Mouse (Mus musculus): ENCODE measurements at regions not wholly inside any gene's neighbourhood (a gene's known extent, or its start where the extent isn't known, plus 50 kb on each side); places are given as distances from the start of the nearest gene placed in this dataset.

- peak; percentile 74 for DNase-seq
Measured at GRCm38 (mm10) chr15:5510056-5510455, 266.1 kb upstream of the Ptger4 start.

DNA sequence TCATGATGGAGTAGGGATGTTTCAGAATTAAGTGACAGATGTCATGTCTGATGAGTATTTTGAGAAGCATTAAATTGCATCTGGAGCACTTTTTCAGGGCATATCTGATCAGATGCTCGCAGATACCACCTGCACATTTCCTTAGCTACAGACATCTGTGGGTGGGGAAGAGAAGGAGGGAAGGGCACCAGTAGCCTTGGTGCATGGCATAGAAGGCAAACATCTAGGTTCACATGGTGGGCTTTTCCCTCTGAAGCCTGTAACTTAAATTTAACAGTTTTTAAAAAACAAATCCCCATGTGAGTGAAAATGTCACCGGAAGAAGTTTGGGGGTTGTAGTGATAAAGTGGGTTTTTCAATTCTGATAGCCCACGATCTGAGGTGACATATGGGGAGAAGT lies 267.1 kb upstream of the Ptger4 start:
- DNase-seq: peak; percentile 65

DNA sequence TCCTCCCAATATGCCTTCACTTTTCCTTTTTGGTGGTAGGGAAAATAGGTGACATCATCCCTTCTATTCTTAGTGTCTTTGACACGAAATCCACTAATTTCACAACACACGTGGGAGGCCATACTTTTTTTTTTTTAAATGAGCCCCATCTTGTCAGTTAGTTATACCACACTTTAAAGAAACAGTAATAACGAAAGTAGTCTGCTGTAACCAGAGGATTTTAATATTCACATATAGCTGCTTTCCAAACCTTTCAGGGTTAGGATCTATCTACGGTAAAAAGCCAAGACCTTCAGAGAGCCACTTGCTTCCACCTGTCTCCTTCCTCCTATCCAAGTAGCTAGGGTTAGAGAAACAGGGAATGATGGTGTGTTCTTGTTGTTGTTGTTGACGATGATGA lies 268.6 kb upstream of the Ptger4 start:
- no peak for DNase-seq

- DNase-seq: peak; percentile 63
Measured at GRCm38 (mm10) chr15:5513146-5513545, 269.2 kb upstream of the Ptger4 start.

DNA sequence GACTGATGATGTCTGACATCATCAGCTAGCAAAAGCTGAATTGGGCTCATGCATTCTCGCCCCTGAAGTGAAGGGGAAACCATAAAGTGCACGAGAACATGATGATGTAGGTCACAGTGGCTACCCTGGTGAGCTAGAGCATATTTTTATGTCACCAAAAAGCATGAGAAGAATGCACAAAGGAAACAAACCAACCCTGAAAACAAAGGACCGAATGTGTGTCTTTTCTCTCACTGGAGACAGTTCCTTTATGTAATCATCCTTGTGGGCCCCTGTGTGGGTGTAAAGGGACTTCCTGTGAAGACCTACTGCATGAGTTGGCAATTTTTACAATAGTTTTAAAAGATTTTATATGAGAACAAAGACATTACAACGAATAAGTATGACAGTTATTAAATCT lies 270.2 kb upstream of the Ptger4 start:
- DNase-seq: peak; percentile 75

DNA sequence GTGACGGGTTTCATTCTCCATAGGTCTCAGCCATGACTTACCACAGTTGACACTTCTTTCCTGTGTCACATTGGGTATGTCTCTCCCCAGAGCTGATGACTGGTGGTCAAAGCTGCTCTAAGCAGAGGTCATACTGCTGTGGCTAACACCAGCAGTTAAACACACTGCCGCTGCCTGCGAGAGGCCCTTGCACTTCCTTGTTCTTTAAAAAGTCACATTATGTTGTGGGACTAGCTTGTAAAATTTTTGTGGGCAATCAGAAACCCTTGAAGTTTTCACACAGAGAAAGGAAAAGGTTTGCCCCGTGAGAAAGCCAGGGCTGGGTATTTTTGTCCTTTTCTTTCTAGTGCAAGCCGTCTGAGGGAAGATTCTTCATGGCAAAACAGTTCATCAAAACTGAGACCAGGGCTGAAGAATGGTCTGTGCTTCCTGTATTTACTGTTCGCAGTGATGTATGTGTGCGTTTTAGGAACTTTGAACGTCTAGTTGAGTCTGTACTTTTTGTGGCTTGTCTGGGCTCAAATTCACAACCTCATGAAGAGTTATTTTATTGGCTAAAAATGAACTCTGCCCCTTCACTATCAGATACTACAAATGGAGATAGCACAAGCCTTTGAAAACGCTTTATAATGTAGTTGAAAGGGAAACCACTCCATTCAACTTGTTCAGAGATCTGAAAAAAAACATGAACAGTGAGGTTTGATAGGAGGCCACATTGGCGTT lies 273.4 kb upstream of the Ptger4 start:
- DNase-seq: peak; percentile 46

DNA sequence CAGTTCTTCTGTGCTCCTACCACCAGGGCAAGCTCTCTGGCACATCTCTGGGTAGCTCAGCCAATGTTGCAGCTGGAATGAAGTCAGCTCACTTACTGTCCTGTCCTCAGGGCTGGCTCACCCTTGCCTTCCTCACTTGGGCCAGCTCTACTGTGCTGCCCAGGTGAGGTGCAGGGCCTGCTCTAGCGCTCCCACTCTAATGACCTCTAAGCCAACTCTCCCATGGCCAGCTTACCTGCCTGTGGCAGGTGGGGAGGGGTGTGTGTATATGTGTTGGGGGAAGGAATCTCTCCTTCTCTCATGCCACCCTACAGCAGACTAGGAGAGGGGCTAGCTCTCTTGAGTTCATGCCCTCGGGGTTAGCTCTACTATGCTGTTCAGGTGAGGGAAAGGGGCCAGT lies 275.6 kb upstream of the Ptger4 start:
- DNase-seq: no peak

DNA sequence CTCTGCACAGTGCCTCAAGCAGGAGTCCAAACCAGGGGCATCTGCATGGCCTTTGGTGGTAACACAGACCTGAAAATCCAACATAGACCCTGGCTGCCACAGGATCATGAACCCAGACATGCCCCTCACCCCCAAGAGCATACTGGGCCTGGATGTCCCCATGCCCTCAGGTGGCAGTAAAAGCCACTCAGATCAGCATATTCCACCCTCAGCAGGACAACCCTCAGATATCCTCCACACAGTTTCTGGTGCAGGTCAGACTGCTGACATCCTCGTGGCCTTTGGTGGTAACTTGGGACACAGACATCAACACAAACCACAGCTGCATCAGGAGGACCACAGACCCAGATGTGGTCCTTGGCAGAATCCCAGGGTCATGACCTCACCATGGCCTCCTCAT lies 276.0 kb upstream of the Ptger4 start:
- DNase-seq: no peak

GRCm38 (mm10) chr15:5528619-5529018 lies 284.6 kb upstream of the Ptger4 start:
- no peak for DNase-seq

GRCm38 (mm10) chr15:5533656-5534055 lies 289.7 kb upstream of the Ptger4 start:
- DNase-seq: no peak

DNA sequence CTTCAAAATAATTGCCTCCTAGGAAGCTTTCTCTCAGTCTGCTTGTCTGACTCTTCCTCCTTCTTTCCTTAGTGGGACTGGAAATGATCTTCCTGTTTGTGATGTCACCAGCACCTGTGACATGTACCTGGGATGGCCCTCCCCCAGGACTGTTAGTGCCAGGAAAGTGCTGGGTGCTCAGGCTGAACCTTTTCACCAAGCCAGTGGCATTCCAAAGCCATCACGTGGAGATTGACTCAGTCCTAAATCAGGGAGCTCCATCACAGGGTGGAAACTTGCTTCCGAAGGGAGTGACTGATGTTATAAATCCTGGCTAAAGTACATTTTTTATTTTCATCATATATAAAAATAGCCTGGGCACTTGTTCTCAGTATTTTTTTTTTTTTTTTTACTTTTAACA lies 293.4 kb upstream of the Ptger4 start:
- DNase-seq: no peak

DNA sequence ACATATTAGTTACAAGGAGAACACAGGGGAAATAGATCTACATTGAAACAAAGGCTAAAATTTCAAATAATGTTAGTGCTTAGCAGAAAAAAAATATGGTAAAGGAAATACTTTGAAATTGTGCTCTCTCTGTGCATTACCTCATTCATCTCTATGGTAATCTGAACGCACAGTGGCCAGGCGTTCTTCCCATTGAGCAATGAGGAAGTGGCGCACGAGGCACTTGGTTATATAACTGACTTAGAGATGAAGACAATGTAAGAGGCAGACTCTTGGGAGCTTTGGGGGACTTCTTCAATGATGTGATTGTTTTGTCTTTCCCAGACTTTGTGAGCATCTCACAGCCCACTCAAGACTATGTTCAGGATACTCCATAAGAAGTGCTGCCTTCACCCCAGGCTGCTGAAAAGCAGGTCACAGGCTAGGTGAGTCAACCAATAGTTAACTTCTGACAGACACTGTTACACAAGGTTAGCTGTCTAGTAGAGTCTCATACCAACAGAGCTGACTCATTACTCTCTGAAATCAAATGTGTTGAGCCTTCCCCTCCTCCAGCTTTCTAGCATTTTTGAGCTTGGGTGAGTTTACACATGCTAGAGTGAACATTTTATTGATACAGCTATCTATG lies 295.4 kb upstream of the Ptger4 start:
- DNase-seq: no peak

GRCm38 (mm10) chr15:5554526-5554925 lies 310.5 kb upstream of the Ptger4 start:
- peak; percentile 35 for DNase-seq

- DNase-seq: peak; percentile 12
Measured at GRCm38 (mm10) chr15:5554926-5555325, 310.9 kb upstream of the Ptger4 start.

- no peak for DNase-seq
Measured at GRCm38 (mm10) chr15:5555381-5556066, 311.5 kb upstream of the Ptger4 start.

DNA sequence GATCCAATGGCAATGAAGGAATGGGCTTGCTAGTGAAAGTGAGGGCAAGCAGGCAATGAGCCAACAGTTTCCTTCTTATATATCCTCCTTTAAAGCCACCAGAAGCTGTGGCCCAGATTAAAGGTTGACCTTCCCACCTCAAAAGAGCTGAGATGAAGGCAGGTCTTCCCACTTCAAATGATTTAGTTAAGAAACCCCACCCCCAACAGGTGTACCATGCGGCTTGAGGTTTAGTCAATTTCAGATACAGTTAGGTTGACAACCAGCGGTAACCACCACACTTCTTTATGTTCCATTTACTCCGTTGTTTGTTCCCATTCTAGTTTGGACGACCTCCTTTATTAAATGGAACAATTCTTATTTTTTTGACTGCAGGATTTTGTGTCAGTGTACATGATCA lies 317.8 kb upstream of the Ptger4 start:
- no peak for DNase-seq

DNA sequence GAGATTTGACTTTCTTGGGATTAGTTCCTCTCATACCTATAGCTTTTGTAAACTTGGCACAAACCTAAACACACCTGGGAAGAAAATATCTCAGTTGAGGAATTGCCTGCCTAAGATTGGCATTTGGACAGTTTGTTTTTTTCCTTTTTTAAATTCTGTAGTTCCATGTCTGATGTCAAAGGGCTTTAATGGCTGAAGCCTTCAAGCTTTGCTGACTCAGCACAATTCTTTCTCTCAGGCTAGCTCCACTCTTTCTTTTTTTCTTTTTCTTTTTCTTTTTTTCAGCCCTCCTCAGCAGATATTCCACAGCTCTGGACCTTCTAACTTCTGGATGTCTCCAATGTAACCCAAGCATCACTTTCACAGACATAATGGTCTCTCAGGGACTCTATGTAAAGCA lies 330.4 kb upstream of the Ptger4 start:
- DNase-seq: no peak

GRCm38 (mm10) chr15:5579559-5579958 lies 335.6 kb upstream of the Ptger4 start:
- no peak for DNase-seq

- DNase-seq: no peak
Measured at GRCm38 (mm10) chr15:5580416-5580815, 336.4 kb upstream of the Ptger4 start.

DNA sequence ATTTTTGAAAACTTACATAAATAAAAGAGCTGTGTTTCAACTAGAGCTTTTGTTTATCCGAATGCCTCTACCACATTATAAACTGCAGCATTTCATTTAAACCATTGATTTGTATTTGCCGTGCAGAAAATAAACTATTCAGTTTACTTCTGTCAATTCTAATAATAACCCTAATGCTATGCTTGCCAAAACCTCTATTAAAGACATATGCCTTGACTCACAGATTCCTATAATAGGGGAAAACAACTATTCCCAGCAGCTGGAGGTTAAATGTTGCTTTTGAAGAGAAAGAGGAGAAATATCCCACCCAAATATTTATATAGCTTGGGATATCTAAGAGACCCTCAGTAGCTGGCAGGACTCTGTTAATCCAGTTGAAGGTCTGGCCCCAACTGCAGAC lies 340.4 kb upstream of the Ptger4 start:
- DNase-seq: no peak

DNA sequence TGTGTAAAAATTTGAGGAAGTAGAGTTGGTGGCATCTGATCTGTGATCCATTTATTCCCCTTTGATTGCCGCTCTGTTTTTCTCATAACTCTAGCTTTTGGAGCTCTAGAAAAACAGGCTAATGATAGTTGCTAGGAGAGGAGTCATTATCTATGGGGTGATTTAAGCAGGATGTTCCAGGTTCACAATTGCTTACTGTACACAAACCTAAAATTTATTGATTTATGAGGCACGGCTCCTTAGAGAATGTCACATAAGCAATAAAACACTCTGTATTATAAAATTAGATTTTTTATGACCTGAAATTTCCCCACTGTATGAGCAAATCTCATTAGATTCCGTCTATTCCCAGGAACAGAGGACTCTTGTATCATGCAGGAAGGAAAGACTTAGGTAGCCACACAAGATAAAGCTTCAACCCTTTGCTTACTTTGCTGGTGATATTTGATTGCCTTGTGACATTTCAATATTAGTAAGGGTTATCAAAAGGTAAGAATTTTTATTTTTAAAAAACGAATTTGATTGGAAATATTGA lies 360.8 kb upstream of the Ptger4 start:
- no peak for DNase-seq

GRCm38 (mm10) chr15:5607533-5607932 lies 363.5 kb upstream of the Ptger4 start:
- DNase-seq: no peak

DNA sequence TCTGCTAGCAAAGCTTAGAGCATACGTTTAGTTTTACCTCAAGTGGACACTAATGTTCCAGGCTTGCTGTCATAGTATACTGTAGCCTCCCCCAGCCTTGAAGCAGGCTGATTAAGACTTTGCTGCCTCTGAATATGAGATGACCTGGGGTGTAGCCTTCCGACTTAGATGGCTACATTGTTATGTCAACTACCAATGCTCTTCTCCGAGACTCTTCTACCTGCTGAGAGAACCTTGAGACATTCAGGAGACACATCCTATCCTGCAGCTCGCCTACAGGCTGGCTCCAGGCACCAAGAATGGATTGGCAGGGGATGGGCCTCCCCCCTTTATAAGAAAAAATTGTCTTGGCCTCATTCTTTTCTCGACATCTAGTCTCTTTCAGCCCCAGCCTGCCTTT lies 379.0 kb upstream of the Ptger4 start:
- no peak for DNase-seq

DNA sequence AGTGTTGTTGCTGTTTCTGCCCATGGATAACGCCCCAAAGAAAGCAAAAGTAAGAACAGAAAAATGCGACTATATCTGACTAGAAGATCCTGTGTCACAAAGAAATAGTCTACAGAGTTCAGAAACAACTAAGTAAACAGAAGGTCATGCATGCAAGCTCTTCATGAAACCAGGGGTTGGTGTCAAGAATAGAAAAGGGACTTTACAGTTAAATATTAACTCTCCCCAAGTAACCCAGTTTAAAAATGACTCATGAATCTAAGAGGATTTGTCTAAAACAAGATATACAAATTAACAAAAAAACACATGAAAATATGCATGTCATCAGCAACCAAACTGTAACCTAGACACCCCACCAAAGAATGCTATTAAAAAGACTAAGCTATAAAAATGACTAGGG lies 381.4 kb upstream of the Ptger4 start:
- no peak for DNase-seq
